Mouse (Mus musculus) embryonic facial prominence, embryonic 14.5 days (tissue): ENCODE results near the gene Fbxl13. TPM values are rescaled to one million over a fixed set of nuclear protein-coding genes. Genes with fewer than 3 reads are reported as not detected.

Experiments used
- ATAC-seq: fragments of 200-750 bp; cut with Nextera tagmentation; 2 replicates; pipeline ENCODE4 v1.8.0; 2017; ENCODE audit warnings: low read depth, moderate number of reproducible peaks, moderate TSS enrichment
- DNase-seq: peaks from one replicate; pipeline ENCODE4 v3.0.0-alpha.2; 2015; ENCODE audit warnings: low spot score
- H3K27ac ChIP-seq: fragments of 300-500 bp; sonication (generic); replicated peaks from 2 replicates; pipeline ENCODE4 v1.5.1; 2014; ENCODE audit warnings: low read depth, mild to moderate bottlenecking, low read length, moderate library complexity
- H3K27me3 ChIP-seq: fragments of 300-500 bp; sonication (generic); replicated peaks from 2 replicates; pipeline ENCODE4 v1.6.1; 2014; ENCODE audit warnings: low read length; ENCODE audit not compliant: control insufficient read depth, insufficient read depth
- H3K36me3 ChIP-seq: fragments of 300-500 bp; sonication (generic); 2 replicates; pipeline ENCODE4 v1.6.1; 2014; ENCODE audit warnings: low read length, mixed read lengths; ENCODE audit not compliant: control insufficient read depth, insufficient read depth
- H3K4me1 ChIP-seq: fragments of 300-500 bp; sonication (generic); 2 replicates; pipeline ENCODE4 v1.6.1; 2014; ENCODE audit warnings: antibody characterized with exemption, low read length; ENCODE audit not compliant: control insufficient read depth, insufficient read depth
- H3K4me2 ChIP-seq: fragments of 300-500 bp; sonication (generic); 2 replicates; pipeline ENCODE4 v1.6.1; 2014; ENCODE audit warnings: low read depth, mild to moderate bottlenecking, low read length, moderate library complexity, mixed read lengths
- H3K4me3 ChIP-seq: fragments of 300-500 bp; sonication (generic); 2 replicates; pipeline ENCODE4 v1.5.1; 2014; ENCODE audit warnings: low read depth, mild to moderate bottlenecking, low read length
- H3K9ac ChIP-seq: fragments of 300-500 bp; sonication (generic); 2 replicates; pipeline ENCODE4 v1.6.1; 2014; ENCODE audit warnings: low read depth, mild to moderate bottlenecking, low read length, moderate library complexity, mixed read lengths
- H3K9me3 ChIP-seq: fragments of 300-500 bp; sonication (generic); 2 replicates; pipeline ENCODE4 v1.6.1; 2016; ENCODE audit warnings: low read length; ENCODE audit not compliant: control insufficient read depth
- WGBS: fragments of 180-500 bp; shearing (Covaris S2); extraction: QIAGEN DNeasy Blood & Tissue Kit; methylation state at CpG from one replicate; pipeline ENCODE4 v1.1.7; 2014; 5-methylcytosine and 5-hydroxymethylcytosine counted together
- polyA plus RNA-seq: library from polyadenylated mRNA; unstranded; fragments of >200 nt; fragmentation: Nextera tagmentation; extraction: Ambion mirVana; gene quantifications from 2 replicates; pipeline ENCODE4 v1.2.1, GENCODE M21; 2014

Gene Fbxl13
- polyA plus RNA-seq, 1 experiment from 2014 or later: 0.46 TPM

DNA sequence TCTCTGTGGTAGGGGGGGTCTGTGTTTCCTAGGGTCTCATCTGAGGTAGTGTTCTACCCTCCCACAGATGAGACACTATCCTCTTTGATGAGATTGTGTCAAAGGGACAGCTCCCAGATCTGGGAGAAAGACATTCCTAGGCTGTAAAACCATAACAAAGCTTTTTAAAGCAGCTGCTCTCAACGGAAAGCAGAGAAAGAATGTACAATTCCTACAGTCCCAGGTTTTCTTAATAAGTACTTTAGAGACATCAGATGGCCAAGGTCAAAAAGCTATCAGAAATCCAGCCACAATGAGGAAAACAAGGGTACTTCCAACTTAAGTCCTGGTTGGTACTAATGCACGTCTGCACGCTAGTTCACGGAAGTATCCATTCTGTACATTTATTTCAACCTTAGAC, 103.2 kb downstream of the Fbxl13 start:
- Histone ChIP-seq H3K9ac (no peak overlapping the region), H3K4me2 (no peak overlapping the region), H3K4me1 (peaks cover 25% of the 10 kb centered on the region), H3K36me3 (0 out of 2 replicates have a peak, but pooled peaks cover under 1% of the 10 kb centered on the region), H3K27me3 (no peaks in the 10 kb centered on the region), H3K27ac (no peak overlapping the region), H3K4me3 (no peak overlapping the region), H3K9me3 (no peaks in the 10 kb centered on the region)
- WGBS: 74% methylated on average over 4 of the region's 4 CpGs
- DNase-seq (no peak), ATAC-seq (no peak)

DNA sequence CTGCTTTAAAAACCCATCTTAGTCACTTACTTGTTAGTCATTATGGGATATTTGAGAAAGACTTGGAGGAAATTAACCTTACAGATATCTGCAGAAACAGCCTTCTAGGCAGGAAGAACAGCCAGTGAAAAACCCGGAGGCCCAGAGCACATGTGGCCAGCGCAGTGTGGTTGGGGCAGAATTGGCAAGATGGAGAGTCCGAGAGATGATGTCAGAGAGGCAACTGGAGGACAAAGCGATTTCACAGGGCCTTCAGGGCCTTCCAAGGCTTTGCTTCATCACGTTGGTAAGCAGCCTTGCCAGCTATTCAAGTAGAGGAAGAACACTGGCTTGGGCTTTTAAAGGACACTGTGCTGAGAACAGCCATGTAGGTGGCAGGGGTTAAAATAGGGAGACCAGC, 112.5 kb downstream of the Fbxl13 start:
- H3K36me3 ChIP-seq: no peaks in the 10 kb centered on the region
- no peak overlapping the region for H3K4me3 ChIP-seq
- H3K9me3 ChIP-seq: peaks cover 3% of the 10 kb centered on the region; the same call in 1 of the 2 replicates
- ATAC-seq (no peak), DNase-seq (no peak)
- H3K27me3 ChIP-seq: no peaks in the 10 kb centered on the region
- H3K4me2 ChIP-seq: no peak overlapping the region
- no peaks in the 10 kb centered on the region for H3K4me1 ChIP-seq
- no peak overlapping the region for H3K9ac ChIP-seq
- 75% methylated on average over 5 of the region's 5 CpGs for WGBS
- H3K27ac ChIP-seq: no peak overlapping the region

DNA sequence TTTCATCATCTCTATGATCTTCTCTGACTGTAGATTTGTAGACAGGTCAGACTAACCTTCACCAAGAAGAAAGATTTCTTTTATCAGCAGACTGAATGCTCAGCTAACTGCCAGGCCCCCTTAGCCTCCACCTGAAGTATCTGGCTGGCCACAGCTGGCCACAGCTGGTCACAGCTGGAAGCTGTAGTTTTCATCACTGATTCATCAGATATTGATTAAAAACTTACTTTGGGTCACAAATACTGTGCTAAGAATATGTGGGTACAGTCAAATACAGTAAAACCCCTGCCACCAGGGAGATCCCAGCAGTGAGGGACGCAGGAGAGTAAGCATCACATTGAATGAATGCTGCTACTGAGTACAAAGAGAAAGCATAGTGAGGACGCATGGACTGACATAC, 113.3 kb downstream of the Fbxl13 start:
- Histone ChIP-seq H3K9me3 (peaks cover 3% of the 10 kb centered on the region; the same call in 1 of the 2 replicates), H3K4me3 (no peak overlapping the region), H3K9ac (no peak overlapping the region), H3K27me3 (no peaks in the 10 kb centered on the region), H3K27ac (no peak overlapping the region), H3K4me2 (no peak overlapping the region), H3K4me1 (no peaks in the 10 kb centered on the region), H3K36me3 (no peaks in the 10 kb centered on the region)
- ATAC-seq (no peak), DNase-seq (no peak)
- WGBS: 85% methylated on average over 2 of the region's 2 CpGs

DNA sequence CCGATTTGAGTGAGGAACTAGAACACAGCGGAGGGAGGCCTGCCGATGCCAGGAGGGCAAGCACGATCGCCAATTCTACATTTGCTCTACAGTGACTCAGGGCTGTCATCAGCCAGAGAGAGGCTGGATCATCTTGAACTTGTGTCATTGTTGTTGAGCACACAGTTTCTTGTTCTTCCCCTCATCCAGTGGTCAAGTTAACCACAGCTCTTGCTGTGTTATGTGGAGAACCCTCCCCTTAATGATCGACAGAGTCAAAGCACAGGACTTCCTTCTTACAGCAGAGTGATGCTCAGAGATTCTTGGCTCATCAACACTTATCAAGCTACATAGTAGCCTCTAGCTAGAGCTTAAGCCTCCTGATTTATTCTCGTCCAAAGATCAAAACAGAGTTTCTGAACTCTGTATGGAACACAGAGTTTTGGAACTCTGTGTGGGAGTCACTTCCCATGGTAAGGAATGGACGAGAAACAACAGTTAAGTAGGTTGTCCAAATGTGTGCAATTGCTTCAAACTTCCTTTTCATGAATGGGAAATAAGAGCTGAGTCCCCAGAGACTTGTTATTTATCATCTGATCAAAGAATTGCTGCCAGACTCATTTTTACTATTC, 116.2 kb downstream of the Fbxl13 start:
- H3K9ac ChIP-seq: no peak overlapping the region
- no peaks in the 10 kb centered on the region for H3K27me3 ChIP-seq
- ATAC-seq (no peak), DNase-seq (no peak)
- no peak overlapping the region for H3K27ac ChIP-seq
- no peaks in the 10 kb centered on the region for H3K4me1 ChIP-seq
- H3K4me3 ChIP-seq: no peak overlapping the region
- no peak overlapping the region for H3K4me2 ChIP-seq
- WGBS: 88% methylated on average over 8 of the region's 8 CpGs
- no peaks in the 10 kb centered on the region for H3K36me3 ChIP-seq
- peaks cover 3% of the 10 kb centered on the region; the same call in 1 of the 2 replicates for H3K9me3 ChIP-seq

DNA sequence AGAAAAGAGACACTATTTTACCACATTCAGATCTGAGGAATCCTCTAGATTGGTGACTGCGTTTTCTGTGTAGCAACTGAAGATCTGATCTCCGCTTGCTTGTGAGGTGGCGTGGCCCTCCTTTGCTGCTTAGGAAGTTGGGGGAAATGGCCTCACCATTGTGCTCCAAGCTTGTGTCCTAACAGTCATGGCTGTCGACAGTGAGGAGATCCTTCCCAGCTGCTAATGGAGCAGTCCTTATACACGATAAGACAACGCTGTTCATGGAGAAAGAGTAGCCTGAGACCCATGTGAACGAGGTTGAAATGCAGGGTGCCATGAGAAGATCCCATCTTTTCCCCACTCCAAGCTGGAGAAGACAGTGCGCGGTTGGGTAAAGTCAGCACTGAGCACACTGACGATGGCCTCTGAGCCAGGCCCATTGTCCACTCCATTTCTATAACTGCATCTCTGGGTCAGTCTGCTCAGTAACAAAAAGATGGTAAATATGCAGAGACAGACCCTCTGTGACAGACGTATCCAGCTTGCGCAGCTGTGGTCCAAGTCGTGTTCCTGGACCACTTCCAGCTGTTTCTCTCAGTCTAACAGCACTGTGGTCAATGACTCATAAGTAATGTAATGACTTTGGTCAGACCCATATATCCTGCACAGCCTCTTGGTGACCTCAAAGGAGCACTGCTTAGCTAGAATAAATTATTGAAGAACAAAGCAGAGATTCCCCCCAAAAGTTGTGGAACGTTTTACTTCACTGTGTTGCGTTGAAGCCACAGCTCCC, 117.2 kb downstream of the Fbxl13 start:
- WGBS: 83% methylated on average over 15 of the region's 15 CpGs
- peak; percentile 60 for DNase-seq
- no peak overlapping the region for H3K4me2 ChIP-seq
- H3K4me1 ChIP-seq: no peaks in the 10 kb centered on the region
- peak; percentile 68; the same call in 1 of the 2 replicates for ATAC-seq
- peaks cover 3% of the 10 kb centered on the region; the same call in 1 of the 2 replicates for H3K9me3 ChIP-seq
- no peak overlapping the region for H3K4me3 ChIP-seq
- no peak overlapping the region for H3K9ac ChIP-seq
- no peak overlapping the region for H3K27ac ChIP-seq
- no peaks in the 10 kb centered on the region for H3K36me3 ChIP-seq
- H3K27me3 ChIP-seq: no peaks in the 10 kb centered on the region

DNA sequence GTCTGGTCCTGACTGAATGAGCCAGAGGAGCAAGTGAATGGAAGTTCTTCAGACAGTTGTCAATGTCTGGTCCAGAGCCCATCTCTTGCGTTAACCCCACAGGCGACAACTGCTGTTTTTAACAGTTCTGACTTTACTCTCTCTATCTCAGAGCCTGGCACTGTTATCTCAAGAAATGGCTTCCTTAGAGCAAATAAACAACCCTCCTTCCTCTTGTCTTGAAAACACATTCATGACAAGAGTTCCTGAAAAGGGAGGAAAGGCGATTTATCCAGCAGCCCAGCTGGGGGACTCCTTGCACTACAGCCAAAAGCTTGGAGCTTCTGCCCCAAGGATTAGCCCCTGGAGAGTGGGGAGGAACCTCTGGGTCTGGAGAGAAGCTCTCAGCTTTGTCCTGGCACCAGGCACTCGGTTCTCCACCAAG, 117.9 kb downstream of the Fbxl13 start:
- no peak for ATAC-seq
- DNase-seq: no peak
- Histone ChIP-seq H3K4me2 (no peak overlapping the region), H3K9me3 (peaks cover 3% of the 10 kb centered on the region; the same call in 1 of the 2 replicates), H3K36me3 (no peaks in the 10 kb centered on the region), H3K9ac (no peak overlapping the region), H3K4me3 (no peak overlapping the region), H3K27ac (no peak overlapping the region), H3K4me1 (no peaks in the 10 kb centered on the region), H3K27me3 (no peaks in the 10 kb centered on the region)
- 70% methylated on average over 4 of the region's 4 CpGs for WGBS

DNA sequence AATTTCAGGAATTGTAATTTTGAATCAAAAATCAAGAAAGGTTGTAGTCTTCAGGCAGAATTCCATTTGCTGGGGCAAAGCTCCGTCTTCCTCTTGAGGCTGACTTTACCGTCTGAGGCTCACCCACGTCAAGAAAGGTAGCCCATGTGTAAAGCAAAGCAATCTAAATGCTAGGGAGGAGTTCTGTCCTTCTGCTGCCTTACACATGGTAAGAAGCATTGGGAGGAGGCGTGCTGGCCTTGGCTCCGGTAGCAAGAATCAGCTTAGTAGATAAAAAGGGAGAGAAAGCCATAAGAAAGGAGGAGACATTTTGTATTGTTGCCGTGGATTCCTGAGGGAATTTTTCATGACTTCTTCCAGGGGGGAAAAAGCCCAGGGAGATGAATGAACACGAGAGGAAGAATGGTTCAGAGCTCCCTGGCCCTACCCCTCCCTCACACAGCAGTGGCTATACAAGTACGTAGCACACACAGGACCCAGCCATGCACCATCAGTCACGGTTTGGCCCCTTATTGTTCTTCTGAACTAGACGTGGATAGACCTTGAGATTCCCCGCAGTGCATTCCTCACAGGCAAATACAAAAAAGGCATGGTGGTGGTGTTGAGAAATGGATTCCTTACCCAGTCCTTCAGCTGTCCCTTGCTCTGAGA, 118.5 kb downstream of the Fbxl13 start:
- H3K4me2 ChIP-seq: no peak overlapping the region
- WGBS: 58% methylated on average over 11 of the region's 11 CpGs
- DNase-seq (no peak), ATAC-seq (no peak)
- no peaks in the 10 kb centered on the region for H3K36me3 ChIP-seq
- no peak overlapping the region for H3K9ac ChIP-seq
- H3K4me3 ChIP-seq: no peak overlapping the region
- peaks cover 3% of the 10 kb centered on the region; the same call in 1 of the 2 replicates for H3K9me3 ChIP-seq
- no peaks in the 10 kb centered on the region for H3K27me3 ChIP-seq
- H3K27ac ChIP-seq: no peak overlapping the region
- no peaks in the 10 kb centered on the region for H3K4me1 ChIP-seq

DNA sequence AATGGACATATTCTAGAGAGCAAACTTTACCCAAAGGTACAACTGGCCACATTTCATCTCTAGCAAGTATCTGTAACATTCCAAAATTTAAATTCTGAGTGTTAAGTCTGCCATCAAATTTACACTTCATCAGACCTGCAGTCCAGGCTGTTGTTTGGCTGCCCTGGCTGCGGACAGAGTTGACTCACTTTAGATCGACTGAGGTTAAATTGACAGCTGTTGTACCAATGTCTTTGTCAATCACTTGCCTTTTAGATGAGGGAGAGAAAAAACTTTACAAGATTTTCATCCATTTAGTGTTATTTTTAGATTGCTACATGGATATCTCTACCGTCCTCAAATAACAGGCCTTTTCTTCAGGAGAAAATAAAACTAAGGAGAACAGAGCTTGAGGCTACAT, 126.3 kb downstream of the Fbxl13 start:
- no peaks in the 10 kb centered on the region for H3K36me3 ChIP-seq

More for the DNA sequence above, 126.3 kb downstream of the Fbxl13 start:
- DNase-seq (no peak), ATAC-seq (no peak)
- no peak overlapping the region for H3K4me2 ChIP-seq
- WGBS: 66% methylated on average over 3 of the region's 3 CpGs
- H3K4me3 ChIP-seq: no peak overlapping the region
- H3K27ac ChIP-seq: no peak overlapping the region
- no peak overlapping the region for H3K9ac ChIP-seq
- H3K27me3 ChIP-seq: no peaks in the 10 kb centered on the region
- H3K4me1 ChIP-seq: no peaks in the 10 kb centered on the region
- H3K9me3 ChIP-seq: no peaks in the 10 kb centered on the region
